Mouse (Mus musculus): Measurements from ENCODE around the gene Stambpl1.

Stambpl1 gene

GRCm38 (mm10) chr19:34284383-34284782, 92.4 kb downstream of the Stambpl1 start:
- no peak for DNase-seq (ENCODE audit: low spot score in 2 of 2)

DNA sequence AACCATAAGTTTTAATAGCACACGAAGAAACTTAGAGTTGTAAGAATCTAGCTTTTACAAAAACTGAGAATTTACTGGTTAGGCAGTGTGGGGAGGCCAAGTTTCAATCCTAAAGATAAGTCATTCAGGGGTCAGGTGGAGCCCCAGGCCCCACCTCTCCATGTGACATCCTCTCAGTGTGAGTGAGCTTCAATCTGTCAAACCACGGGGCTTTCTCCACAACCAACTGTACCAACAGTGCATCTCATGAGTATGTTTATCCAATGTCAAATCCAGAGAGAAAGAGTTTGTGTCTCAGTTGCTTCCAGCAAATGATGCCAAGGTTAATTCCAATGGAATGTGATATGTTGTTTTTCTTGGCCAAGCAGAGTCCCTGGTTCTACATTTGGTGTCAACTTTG, 92.8 kb downstream of the Stambpl1 start:
- no peak for DNase-seq (ENCODE audit: low spot score in 2 of 2)

- no peak for DNase-seq (ENCODE audit: low spot score in 2 of 2)
Observed at GRCm38 (mm10) chr19:34287221-34287620, 95.2 kb downstream of the Stambpl1 start.

DNA sequence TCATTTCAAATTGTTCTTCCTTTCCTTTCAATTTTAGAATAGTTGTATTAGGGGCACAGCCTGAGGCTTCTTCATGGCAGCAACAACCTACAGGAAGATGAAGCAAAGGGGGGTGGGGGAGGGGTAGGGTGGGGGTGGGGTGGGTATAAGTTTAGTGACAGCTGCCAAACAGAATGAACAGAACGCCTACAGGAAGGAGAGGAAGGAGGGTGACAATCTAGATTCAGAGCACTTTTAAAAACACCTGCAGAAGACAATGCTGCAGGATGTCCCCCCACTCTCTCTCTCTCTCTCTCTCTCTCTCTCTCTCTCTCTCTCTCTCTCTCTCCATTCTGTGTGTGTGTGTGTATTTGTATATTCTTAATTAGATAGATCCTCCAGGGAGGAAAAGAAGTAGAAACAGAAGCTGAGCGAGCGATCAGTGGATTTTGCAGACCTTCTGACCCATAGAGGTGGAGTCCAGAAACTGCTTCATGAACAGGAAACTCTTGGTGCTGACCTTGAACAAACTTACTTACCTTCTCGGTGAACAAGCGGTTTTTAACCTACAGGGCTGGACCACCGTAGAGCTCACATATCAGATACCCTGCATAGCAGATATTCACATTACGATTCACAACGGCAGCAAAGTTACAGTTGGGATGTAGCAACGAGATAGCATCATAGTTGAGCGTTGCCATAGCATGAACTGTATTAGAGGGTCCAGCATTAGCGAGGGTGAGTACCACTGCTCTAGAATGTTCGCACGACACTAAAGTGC, 95.8 kb downstream of the Stambpl1 start:
- no peak for DNase-seq (ENCODE audit: low spot score in 2 of 2)

GRCm38 (mm10) chr19:34288696-34289095, 96.7 kb downstream of the Stambpl1 start:
- DNase-seq (ENCODE audit: low spot score in 2 of 2): no peak
